Mouse (Mus musculus) megakaryocyte, embryonic 14.5 days (primary cell): ENCODE results near the gene Samd11.

Source experiments
- FLI1 ChIP-seq: IDR thresholded peaks from 2 replicates; pipeline ENCODE4 v1.6.1; 2012; ENCODE audit warnings: low read length, inconsistent platforms, mixed read lengths
- GATA1 ChIP-seq: IDR thresholded peaks from 3 replicates; pipeline ENCODE4 v1.6.1; 2012; ENCODE audit warnings: mixed read lengths, low read length, inconsistent platforms, borderline replicate concordance

DNA sequence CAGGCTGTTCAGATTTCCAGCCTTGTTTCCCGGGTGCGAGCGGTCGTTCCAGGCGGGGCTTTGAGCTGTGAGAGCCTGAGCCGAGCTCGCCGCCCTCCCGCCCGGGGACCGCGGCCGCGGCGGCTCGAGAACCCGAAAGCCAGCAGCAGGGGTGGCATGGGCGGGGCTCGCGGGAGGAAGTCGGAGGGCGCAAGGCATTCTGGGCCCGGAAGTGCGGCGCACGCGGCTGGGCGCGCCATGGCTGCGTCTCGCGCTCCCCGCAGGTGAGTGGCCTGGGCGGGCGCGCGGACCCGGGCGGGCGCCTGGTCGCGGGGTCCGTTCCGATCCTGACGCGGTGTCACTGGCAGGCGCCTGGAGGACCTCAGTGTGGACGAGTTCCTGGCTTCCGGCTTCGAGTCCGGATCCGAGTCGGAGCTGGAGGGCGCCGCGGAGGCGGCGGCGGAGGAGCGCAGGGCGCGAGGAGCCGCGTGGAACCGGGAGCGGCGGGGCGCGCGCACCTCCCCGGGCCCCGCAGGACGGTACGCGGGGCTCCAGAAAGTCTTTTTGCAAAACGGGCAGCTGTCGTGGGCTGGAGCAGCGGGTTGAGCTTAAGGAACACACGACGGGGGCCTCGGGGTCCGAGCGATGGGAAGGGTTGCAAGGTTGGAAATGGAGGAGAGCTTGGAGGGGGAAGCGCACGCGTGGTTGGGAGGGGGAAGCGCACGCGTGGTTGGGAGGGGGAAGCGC lies 19.5 kb downstream of the Samd11 start, which contains the start of gene Noc2l:
- TF ChIP-seq GATA1 (no peak), FLI1 (peak; percentile 46; the same call in 1 of the 2 replicates)
